In the genomic region with DNA sequence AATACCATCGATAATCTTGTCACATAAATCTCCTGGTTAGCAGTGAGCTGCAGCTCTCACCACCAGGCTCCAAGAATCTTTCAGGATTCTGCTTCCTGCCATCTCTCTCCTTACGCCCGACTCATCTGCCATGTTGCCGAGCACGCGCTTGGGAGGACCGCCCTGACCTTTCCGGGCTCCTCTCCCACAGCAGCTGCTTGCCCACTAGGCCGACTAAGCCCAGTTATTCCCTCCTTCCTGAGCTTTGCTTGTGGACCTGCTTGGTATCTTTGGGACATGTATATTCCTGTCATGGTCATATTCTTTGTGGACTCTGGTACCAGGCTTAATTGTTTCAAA, we compare ENCODE assay signal across 9 mouse cellular contexts.
DNase-seq lines count a peak whose midpoint lies in the region; ATAC-seq and TF ChIP-seq lines count a peak whose summit lies in the region.
"Had no signal": no experiment of that assay in that cellular context is flagged by ENCODE, and none has a peak within 500 bp of the region (broad histone marks: within the 10 kb centered on the region; RNA-seq: fewer than 3 reads in every experiment).

No protein-coding gene starts in this region.

- H3K27me3 ChIP-seq in heart, embryonic 13.5 days (replicated peaks), result no peaks in the 10 kb centered on the region
- H3K27me3 ChIP-seq in lung, embryonic 16.5 days (ENCODE audit: control insufficient read depth, insufficient read depth, low read depth, low read length), result no peaks in the 10 kb centered on the region
- no peaks in the 10 kb centered on the region for H3K27me3 ChIP-seq in neural tube, embryonic 15.5 days (replicated peaks)

- H3K4me1 ChIP-seq in heart, embryonic 13.5 days, result peaks cover 50% of the 10 kb centered on the region
- H3K4me1 ChIP-seq in lung, embryonic 16.5 days (replicated peaks; ENCODE audit: control insufficient read depth, insufficient read depth, low read length), result peaks cover 12% of the 10 kb centered on the region
- H3K4me1 ChIP-seq in neural tube, embryonic 15.5 days, result peaks cover 41% of the 10 kb centered on the region

- H3K36me3 ChIP-seq in heart, embryonic 13.5 days, result no peaks in the 10 kb centered on the region
- H3K36me3 ChIP-seq in lung, embryonic 16.5 days (ENCODE audit: control insufficient read depth, insufficient read depth, low read length), result no peaks in the 10 kb centered on the region
- no peaks in the 10 kb centered on the region for H3K36me3 ChIP-seq in neural tube, embryonic 15.5 days

- no peak for TF ChIP-seq CTCF in gastrocnemius, adult 2 months (IDR thresholded peaks at IDR 0.05)

- no peaks in the 10 kb centered on the region for H3K9me3 ChIP-seq in heart, embryonic 13.5 days
- no peaks in the 10 kb centered on the region for H3K9me3 ChIP-seq in lung, embryonic 16.5 days (ENCODE audit: control insufficient read depth, low read length)
- H3K9me3 ChIP-seq in neural tube, embryonic 15.5 days (replicated peaks), result no peaks in the 10 kb centered on the region

- intact Hi-C loops in gastrocnemius, adult 2 months (cut with DNase I), result no loop called here

- peak overlapping the region; percentile 60 for H3K4me2 ChIP-seq in heart, embryonic 13.5 days
- no peak overlapping the region; the same call in 1 of the 2 replicates for H3K4me2 ChIP-seq in lung, embryonic 16.5 days (ENCODE audit: low read depth, low read length)
- 0 out of 2 replicates have a peak overlapping the region, but pooled peaks have one; percentile 9 for H3K4me2 ChIP-seq in neural tube, embryonic 15.5 days

- ATAC-seq in heart, embryonic 13.5 days (ENCODE audit: extremely low read depth, insufficient number of reproducible peaks, low FRiP score, low TSS enrichment), result no peak
- no peak for ATAC-seq in lung, embryonic 16.5 days (ENCODE audit: low read depth)
- no peak for ATAC-seq in neural tube, embryonic 15.5 days (ENCODE audit: low FRiP score)

- peak overlapping the region; percentile 8; the same call in 1 of the 2 replicates for H3K4me3 ChIP-seq in heart, embryonic 13.5 days
- H3K4me3 ChIP-seq in lung, embryonic 16.5 days (ENCODE audit: low read length), result no peak overlapping the region
- H3K4me3 ChIP-seq in gastrocnemius, adult 2 months, result peak overlapping the region; percentile 58
- H3K4me3 ChIP-seq in neural tube, embryonic 15.5 days (replicated peaks), result no peak overlapping the region
- H3K4me3 ChIP-seq: left cerebral cortex, adult 2 months had no signal

- 49% methylated on average over 9 of the region's 9 CpGs for WGBS in heart, embryonic 13.5 days
- 47% methylated on average over 9 of the region's 9 CpGs for WGBS in lung, embryonic 16.5 days
- WGBS in neural tube, embryonic 15.5 days, result 53% methylated on average over 9 of the region's 9 CpGs

- no peak for DNase-seq in heart, adult 8-10 months (ENCODE audit: low spot score)
- DNase-seq in lung, adult 18-20 months, result no peak
- DNase-seq in gastrocnemius, adult 2 months, result peak; percentile 73
- no peak for DNase-seq in left cerebral cortex, adult 8-10 months (ENCODE audit: low spot score in 2 of 2)
- DNase-seq in embryo, embryonic 10 days (ENCODE audit: low spot score), result no peak

- peak overlapping the region; percentile 79 for H3K27ac ChIP-seq in heart, embryonic 13.5 days (replicated peaks)
- no peak overlapping the region for H3K27ac ChIP-seq in lung, embryonic 16.5 days (ENCODE audit: low read length)
- H3K27ac ChIP-seq in gastrocnemius, adult 2 months, result peak overlapping the region; percentile 91
- H3K27ac ChIP-seq in neural tube, embryonic 15.5 days (replicated peaks), result no peak overlapping the region

- H3K9ac ChIP-seq in heart, embryonic 13.5 days, result peak overlapping the region; percentile 69; the same call in 1 of the 2 replicates
- peak overlapping the region; percentile 27; the same call in 1 of the 2 replicates for H3K9ac ChIP-seq in lung, embryonic 16.5 days (ENCODE audit: low read length)
- H3K9ac ChIP-seq in neural tube, embryonic 15.5 days (replicated peaks), result no peak overlapping the region

Comparison
In these comparisons a context has a peak if more than half of its experiments do, and no peak if none do; other contexts are left out.
1. H3K27ac ChIP-seq: peak in heart, embryonic 13.5 days (single experiment) and gastrocnemius, adult 2 months (single experiment); none in lung, embryonic 16.5 days (single experiment) and neural tube, embryonic 15.5 days (single experiment).
2. H3K4me3 ChIP-seq: peak in heart, embryonic 13.5 days (single experiment) and gastrocnemius, adult 2 months (single experiment); none in lung, embryonic 16.5 days (single experiment) and neural tube, embryonic 15.5 days (single experiment).